Mouse (Mus musculus): ENCODE measurements around the gene Tmem176b.

- TF ChIP-seq CTCF (IDR thresholded peaks at IDR 0.05; ENCODE audit: control insufficient read depth, insufficient read depth, insufficient read length) (no peak), MAX (IDR thresholded peaks at IDR 0.05) (no peak), FOSL1 (IDR thresholded peaks at IDR 0.05; ENCODE audit: insufficient read depth, low read length, poor library complexity, severe bottlenecking) (no peak), MYOG (IDR thresholded peaks at IDR 0.05; ENCODE audit: control insufficient read depth, extremely low read depth, insufficient read length) (no peak)
Measured at GRCm38 (mm10) chr6:48815013-48815412, 26.3 kb downstream of the Tmem176b start.
